Mouse (Mus musculus) pancreas, adult 10 weeks (tissue): ENCODE data around the gene Adam26b. TPM values are rescaled to one million over a fixed set of nuclear protein-coding genes. Genes with fewer than 3 reads are reported as not detected.

Experiments used
- polyA plus RNA-seq: library from polyadenylated mRNA; stranded (reverse); fragments of 350-450 nt; fragmentation: Illumina TruSeq; extraction: RNeasy Lipid Tissue Mini Kit (QIAGEN cat#74804); gene quantifications from one replicate; pipeline ENCODE4 v1.2.3, GENCODE M21; 2015; ENCODE audit warnings: low read depth, low replicate concordance; ENCODE audit not compliant: insufficient read depth

Adam26b gene
- polyA plus RNA-seq = not detected

DNA sequence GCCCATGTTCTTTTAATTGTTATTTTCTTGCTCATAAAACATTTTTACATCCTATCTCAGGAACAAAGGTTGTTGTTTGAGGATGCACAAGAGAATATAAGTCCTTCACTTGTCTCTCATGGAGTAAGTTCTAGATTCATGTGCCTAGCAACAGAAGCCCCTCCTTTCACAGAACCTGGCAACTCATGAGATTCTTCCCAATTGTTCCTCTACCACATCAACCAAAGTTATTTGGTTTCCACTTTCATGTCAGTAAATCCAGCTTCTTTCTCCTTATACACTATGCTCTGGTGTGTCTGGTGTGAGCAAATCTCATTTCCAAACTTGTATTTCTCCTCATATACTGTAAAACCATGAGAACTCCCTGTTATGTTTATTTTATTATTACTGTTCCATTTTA lies at the start of gene Adam26b:
TSS of gene Adam26b (minus strand) at position 101 of the 400 bp plus-strand sequence.

DNA sequence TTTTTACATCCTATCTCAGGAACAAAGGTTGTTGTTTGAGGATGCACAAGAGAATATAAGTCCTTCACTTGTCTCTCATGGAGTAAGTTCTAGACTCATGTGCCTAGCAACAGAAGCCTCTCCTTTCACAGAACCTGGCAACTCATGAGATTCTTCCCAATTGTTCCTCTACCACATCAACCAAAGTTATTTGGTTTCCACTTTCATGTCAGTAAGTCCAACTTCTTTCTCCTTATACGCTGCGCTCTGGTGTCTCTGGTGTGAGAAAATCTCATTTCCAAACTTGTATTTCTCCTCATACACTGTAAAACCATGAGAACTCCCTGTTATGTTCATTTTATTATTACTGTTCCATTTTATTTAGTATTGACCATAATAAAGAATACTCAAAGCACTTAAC lies 48.7 kb upstream of the Adam26b start, which contains the start of gene Adam26a:
TSS of gene Adam26a (minus strand) at position 101 of the 400 bp plus-strand sequence.

Other genes with a start within 250 kb of the Adam26b start
- not detected for gene Zfp42, start 221.1 kb downstream of the Adam26b start, polyA plus RNA-seq
- not detected for gene Adam26a, start 48.6 kb upstream of the Adam26b start, polyA plus RNA-seq
- not detected for gene Gm5346, start 99.2 kb upstream of the Adam26b start, polyA plus RNA-seq
- gene Adam34, start 181.9 kb upstream of the Adam26b start, polyA plus RNA-seq = not detected